Mouse (Mus musculus): ENCODE data around the gene Arid1b. TPM values are rescaled to one million over a fixed set of nuclear protein-coding genes. Genes with fewer than 3 reads are reported as not detected.
"Not testable (repeated sequence)": the region's sequence is repeated elsewhere in the genome, so short reads cannot be mapped to it uniquely, and the experiment has no call there.

Arid1b gene
- polyA plus RNA-seq, 1 experiment from 2014 or later, result 22.3 TPM

DNA sequence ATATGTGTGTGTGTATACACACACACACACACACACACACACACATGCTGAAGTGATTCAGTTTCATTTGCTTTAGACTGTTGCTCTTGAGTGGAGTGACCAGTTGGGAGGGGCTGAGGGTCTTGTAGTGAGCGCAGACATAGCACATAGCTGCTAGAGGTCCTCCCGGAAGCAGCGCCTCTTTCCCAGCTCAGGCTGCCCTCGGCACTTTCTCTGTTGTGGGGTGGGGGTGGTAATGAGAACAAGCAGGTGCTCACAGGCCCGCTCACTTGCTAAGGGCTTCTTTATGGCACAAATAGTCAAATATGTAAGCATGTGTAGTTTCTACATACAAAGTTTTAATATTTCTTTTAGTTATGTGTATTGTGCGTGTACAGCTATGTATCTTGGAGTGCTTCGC is 104.6 kb downstream of the Arid1b start:
- no peak overlapping the region for H3K4me3 ChIP-seq
- H3K27ac ChIP-seq, result no peak overlapping the region
- peaks cover 3% of the 10 kb centered on the region; the same call in 1 of the 2 replicates for H3K36me3 ChIP-seq
- no peak overlapping the region for H3K9ac ChIP-seq
- peaks cover 46% of the 10 kb centered on the region for H3K4me1 ChIP-seq
- H3K27me3 ChIP-seq, result no peaks in the 10 kb centered on the region
- H3K9me3 ChIP-seq (replicated peaks), result no peaks in the 10 kb centered on the region
- 80% methylated on average over 7 of the region's 7 CpGs for WGBS
- H3K4me2 ChIP-seq (replicated peaks), result no peak overlapping the region
- no peak for ATAC-seq (ENCODE audit: low FRiP score)

DNA sequence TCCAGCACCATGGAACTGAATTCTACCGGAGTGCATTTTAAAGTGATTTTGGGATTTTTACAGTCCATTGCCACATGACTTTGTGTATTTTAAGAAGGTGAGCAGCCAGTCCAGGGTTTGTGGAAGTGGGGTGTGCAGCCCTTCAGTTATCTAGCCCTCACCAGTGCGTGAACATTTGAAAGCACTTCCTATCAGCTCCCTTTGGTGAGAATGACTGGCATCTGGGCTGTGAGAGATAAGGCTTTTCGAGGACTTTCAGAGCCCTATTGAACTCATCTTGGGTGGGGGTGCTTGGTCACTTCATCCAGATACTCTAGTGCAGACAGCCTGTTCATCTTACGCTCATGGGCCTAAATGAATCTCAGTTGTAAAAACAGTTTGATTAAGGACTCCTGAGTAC is 105.1 kb downstream of the Arid1b start:
- Histone ChIP-seq H3K4me3 (no peak overlapping the region), H3K27me3 (no peaks in the 10 kb centered on the region), H3K9me3 (replicated peaks) (no peaks in the 10 kb centered on the region), H3K27ac (no peak overlapping the region), H3K36me3 (peaks cover 3% of the 10 kb centered on the region; the same call in 1 of the 2 replicates), H3K4me2 (replicated peaks) (no peak overlapping the region), H3K4me1 (peaks cover 46% of the 10 kb centered on the region), H3K9ac (no peak overlapping the region)
- no peak for ATAC-seq (ENCODE audit: low FRiP score)
- WGBS, result 70% methylated on average over 4 of the region's 4 CpGs

GRCm38 (mm10) chr17:5101157-5101556 is 107.0 kb downstream of the Arid1b start:
- ATAC-seq (ENCODE audit: low FRiP score), result no peak; the same call in 1 of the 2 replicates
- H3K27me3 ChIP-seq, result no peaks in the 10 kb centered on the region
- H3K4me3 ChIP-seq, result no peak overlapping the region
- no peak overlapping the region for H3K4me2 ChIP-seq (replicated peaks)
- H3K27ac ChIP-seq, result peak overlapping the region; percentile 67
- no peaks in the 10 kb centered on the region for H3K9me3 ChIP-seq (replicated peaks)
- no peak overlapping the region for H3K9ac ChIP-seq
- WGBS, result 58% methylated on average over 8 of the region's 8 CpGs
- H3K4me1 ChIP-seq, result peaks cover 53% of the 10 kb centered on the region
- H3K36me3 ChIP-seq, result peaks cover 3% of the 10 kb centered on the region; the same call in 1 of the 2 replicates

GRCm38 (mm10) chr17:5101887-5102286 is 107.8 kb downstream of the Arid1b start:
- H3K27me3 ChIP-seq, result no peaks in the 10 kb centered on the region
- WGBS, result 37% methylated on average over 2 of the region's 2 CpGs
- H3K4me1 ChIP-seq, result peaks cover 55% of the 10 kb centered on the region
- peak overlapping the region; percentile 26 for H3K27ac ChIP-seq
- no peak overlapping the region for H3K4me2 ChIP-seq (replicated peaks)
- no peak overlapping the region for H3K4me3 ChIP-seq
- peak; percentile 38; the same call in 1 of the 2 replicates for ATAC-seq (ENCODE audit: low FRiP score)
- no peaks in the 10 kb centered on the region for H3K9me3 ChIP-seq (replicated peaks)
- no peak overlapping the region for H3K9ac ChIP-seq
- H3K36me3 ChIP-seq, result peaks cover 3% of the 10 kb centered on the region; the same call in 1 of the 2 replicates

- no peak overlapping the region for H3K4me2 ChIP-seq (replicated peaks)
- H3K4me3 ChIP-seq, result no peak overlapping the region
- 53% methylated on average over 6 of the region's 6 CpGs for WGBS
- H3K4me1 ChIP-seq, result peaks cover 59% of the 10 kb centered on the region
- H3K9ac ChIP-seq, result no peak overlapping the region
- no peaks in the 10 kb centered on the region for H3K9me3 ChIP-seq (replicated peaks)
- no peaks in the 10 kb centered on the region for H3K36me3 ChIP-seq
- H3K27ac ChIP-seq, result no peak overlapping the region
- no peaks in the 10 kb centered on the region for H3K27me3 ChIP-seq
- ATAC-seq (ENCODE audit: low FRiP score), result no peak
These were observed 111.6 kb downstream of the Arid1b start for GRCm38 (mm10) chr17:5105746-5106145.

GRCm38 (mm10) chr17:5106263-5107195 is 112.4 kb downstream of the Arid1b start:
- H3K9ac ChIP-seq, result no peak overlapping the region
- no peak for ATAC-seq (ENCODE audit: low FRiP score)
- no peaks in the 10 kb centered on the region for H3K27me3 ChIP-seq
- H3K4me3 ChIP-seq, result no peak overlapping the region
- H3K4me1 ChIP-seq, result peaks cover 52% of the 10 kb centered on the region
- no peak overlapping the region for H3K4me2 ChIP-seq (replicated peaks)
- 79% methylated on average over 11 of the region's 11 CpGs for WGBS
- H3K9me3 ChIP-seq (replicated peaks), result no peaks in the 10 kb centered on the region
- no peak overlapping the region for H3K27ac ChIP-seq
- no peaks in the 10 kb centered on the region for H3K36me3 ChIP-seq

- no peak overlapping the region for H3K9ac ChIP-seq
- no peaks in the 10 kb centered on the region for H3K36me3 ChIP-seq
- H3K27ac ChIP-seq, result no peak overlapping the region
- no peaks in the 10 kb centered on the region for H3K27me3 ChIP-seq
- no peak for ATAC-seq (ENCODE audit: low FRiP score)
- WGBS, result 84% methylated on average over 4 of the region's 4 CpGs
- H3K4me1 ChIP-seq, result peaks cover 43% of the 10 kb centered on the region
- no peak overlapping the region for H3K4me3 ChIP-seq
- H3K9me3 ChIP-seq (replicated peaks), result no peaks in the 10 kb centered on the region
- H3K4me2 ChIP-seq (replicated peaks), result no peak overlapping the region
These were observed 113.4 kb downstream of the Arid1b start for GRCm38 (mm10) chr17:5107501-5107900.

- Histone ChIP-seq H3K27ac (no peak overlapping the region), H3K36me3 (no peaks in the 10 kb centered on the region), H3K9ac (no peak overlapping the region), H3K4me2 (replicated peaks) (no peak overlapping the region), H3K9me3 (replicated peaks) (no peaks in the 10 kb centered on the region), H3K4me3 (no peak overlapping the region), H3K27me3 (no peaks in the 10 kb centered on the region), H3K4me1 (peaks cover 43% of the 10 kb centered on the region)
- ATAC-seq (ENCODE audit: low FRiP score), result no peak
- 54% methylated on average over 1 of the region's 1 CpGs for WGBS
These were observed 113.9 kb downstream of the Arid1b start for GRCm38 (mm10) chr17:5108022-5108421.

GRCm38 (mm10) chr17:5108546-5109142 is 114.5 kb downstream of the Arid1b start:
- Histone ChIP-seq H3K4me2 (replicated peaks) (no peak overlapping the region), H3K9ac (no peak overlapping the region), H3K27me3 (no peaks in the 10 kb centered on the region), H3K27ac (no peak overlapping the region), H3K4me1 (peaks cover 43% of the 10 kb centered on the region), H3K36me3 (no peaks in the 10 kb centered on the region), H3K4me3 (no peak overlapping the region), H3K9me3 (replicated peaks) (no peaks in the 10 kb centered on the region)
- no peak for ATAC-seq (ENCODE audit: low FRiP score)
- 88% methylated on average over 2 of the region's 2 CpGs for WGBS

GRCm38 (mm10) chr17:5109343-5109742 is 115.2 kb downstream of the Arid1b start:
- Histone ChIP-seq H3K4me1 (peaks cover 46% of the 10 kb centered on the region), H3K27ac (no peak overlapping the region), H3K4me3 (no peak overlapping the region), H3K4me2 (replicated peaks) (no peak overlapping the region), H3K27me3 (no peaks in the 10 kb centered on the region), H3K9me3 (replicated peaks) (no peaks in the 10 kb centered on the region), H3K36me3 (no peaks in the 10 kb centered on the region), H3K9ac (no peak overlapping the region)
- 87% methylated on average over 8 of the region's 8 CpGs for WGBS
- ATAC-seq (ENCODE audit: low FRiP score), result no peak

DNA sequence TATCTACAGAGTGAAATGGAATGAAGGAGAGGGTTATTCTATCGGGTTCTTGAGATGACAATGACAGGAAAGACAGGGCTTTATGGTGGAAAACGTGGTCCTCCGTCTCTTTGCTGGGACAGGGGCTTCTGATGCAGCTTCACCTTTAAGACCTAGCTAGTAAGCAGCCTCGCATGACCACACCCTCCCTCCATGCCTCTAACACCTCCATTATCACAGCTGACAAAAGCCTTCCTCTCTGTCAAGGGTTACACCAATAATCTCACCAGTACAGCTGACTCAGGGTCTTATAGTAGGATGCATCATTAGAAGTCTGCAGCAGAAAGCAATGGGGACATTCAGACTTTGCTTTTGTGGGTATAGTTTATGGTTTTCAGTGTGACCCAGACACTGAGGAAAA is 116.0 kb downstream of the Arid1b start:
- no peak overlapping the region for H3K27ac ChIP-seq
- peaks cover 38% of the 10 kb centered on the region for H3K4me1 ChIP-seq
- H3K27me3 ChIP-seq, result no peaks in the 10 kb centered on the region
- H3K36me3 ChIP-seq, result no peaks in the 10 kb centered on the region
- H3K9ac ChIP-seq, result no peak overlapping the region
- H3K4me3 ChIP-seq, result no peak overlapping the region
- H3K4me2 ChIP-seq (replicated peaks), result no peak overlapping the region
- ATAC-seq (ENCODE audit: low FRiP score), result no peak
- no peaks in the 10 kb centered on the region for H3K9me3 ChIP-seq (replicated peaks)
- 88% methylated on average over 4 of the region's 4 CpGs for WGBS

DNA sequence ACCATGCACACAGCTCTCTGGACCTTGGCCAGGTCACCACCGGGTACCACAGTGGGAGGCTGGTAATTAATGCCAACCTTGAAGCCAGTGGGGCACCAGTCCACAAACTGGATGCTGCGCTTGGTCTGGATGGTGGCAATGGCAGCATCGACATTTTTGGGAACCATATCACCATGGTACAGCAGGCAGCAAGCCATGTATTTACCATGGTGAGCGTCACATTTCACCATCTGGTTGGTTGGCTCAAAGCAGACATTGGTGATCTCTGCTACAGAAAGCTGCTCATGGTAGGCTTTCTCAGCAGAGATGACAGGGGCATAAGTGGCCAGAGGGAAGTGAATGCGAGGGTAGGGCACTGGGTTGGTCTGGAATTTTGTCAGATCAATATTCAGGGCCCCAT is 116.8 kb downstream of the Arid1b start:
- ATAC-seq (ENCODE audit: low FRiP score); H3K36me3 ChIP-seq; H3K9ac ChIP-seq; H3K4me3 ChIP-seq; H3K27me3 ChIP-seq; H3K9me3 ChIP-seq (replicated peaks); H3K27ac ChIP-seq; H3K4me2 ChIP-seq (replicated peaks): not testable (repeated sequence)
- H3K4me1 ChIP-seq, result peaks cover 35% of the 10 kb centered on the region
- WGBS, result 95% methylated on average over 5 of the region's 5 CpGs

Data from hindbrain, embryonic 12.5 days (tissue).